Mouse (Mus musculus) CD4-positive, CD25-positive, alpha-beta regulatory T cell, adult 2 months (primary cell): ENCODE measurements at regions not wholly inside any gene's neighbourhood (a gene's known extent, or its start where the extent isn't known, plus 50 kb on each side); places are given as distances from the start of the nearest gene placed in this dataset.

ENCODE experiments used
- DNase-seq: peaks from one replicate; pipeline ENCODE4 v3.0.0-alpha.2; 2012; ENCODE audit warnings: low read depth, low spot score

- no peak for DNase-seq
Measured at GRCm38 (mm10) chr10:98424450-98424849, 489.8 kb upstream of the Atp2b1 start.

- no peak for DNase-seq
Measured at GRCm38 (mm10) chr10:98434974-98435373, 479.2 kb upstream of the Atp2b1 start.

GRCm38 (mm10) chr10:98461538-98461937 lies 452.7 kb upstream of the Atp2b1 start:
- no peak for DNase-seq

- DNase-seq = no peak
Measured at GRCm38 (mm10) chr10:98474581-98474980, 439.6 kb upstream of the Atp2b1 start.

GRCm38 (mm10) chr10:98485751-98486681 lies 428.2 kb upstream of the Atp2b1 start:
- DNase-seq = no peak

GRCm38 (mm10) chr10:98494354-98494753 lies 419.9 kb upstream of the Atp2b1 start:
- DNase-seq = peak; percentile 84

GRCm38 (mm10) chr10:98496254-98496653 lies 418.0 kb upstream of the Atp2b1 start:
- DNase-seq = no peak

- DNase-seq = no peak
Measured at GRCm38 (mm10) chr10:98500315-98500714, 413.9 kb upstream of the Atp2b1 start.

GRCm38 (mm10) chr10:98501566-98501965 lies 412.6 kb upstream of the Atp2b1 start:
- DNase-seq = no peak

GRCm38 (mm10) chr10:98504524-98504923 lies 409.7 kb upstream of the Atp2b1 start:
- DNase-seq = no peak

GRCm38 (mm10) chr10:98508515-98509143 lies 405.6 kb upstream of the Atp2b1 start:
- no peak for DNase-seq

- no peak for DNase-seq
Measured at GRCm38 (mm10) chr10:98514836-98515235, 399.4 kb upstream of the Atp2b1 start.

GRCm38 (mm10) chr10:98517609-98518008 lies 396.6 kb upstream of the Atp2b1 start:
- DNase-seq = no peak

- no peak for DNase-seq
Measured at GRCm38 (mm10) chr10:98529565-98529964, 384.6 kb upstream of the Atp2b1 start.

- no peak for DNase-seq
Measured at GRCm38 (mm10) chr10:98531425-98531824, 382.8 kb upstream of the Atp2b1 start.

- DNase-seq = no peak
Measured at GRCm38 (mm10) chr10:98538706-98539105, 375.5 kb upstream of the Atp2b1 start.

GRCm38 (mm10) chr10:98541062-98541461 lies 373.1 kb upstream of the Atp2b1 start:
- no peak for DNase-seq

- no peak for DNase-seq
Measured at GRCm38 (mm10) chr10:98542072-98542471, 372.1 kb upstream of the Atp2b1 start.

- no peak for DNase-seq
Measured at GRCm38 (mm10) chr10:98543253-98543997, 370.8 kb upstream of the Atp2b1 start.

GRCm38 (mm10) chr10:98543998-98544349 lies 370.2 kb upstream of the Atp2b1 start:
- no peak for DNase-seq

- DNase-seq = no peak
Measured at GRCm38 (mm10) chr10:98554575-98554974, 359.6 kb upstream of the Atp2b1 start.

GRCm38 (mm10) chr10:98557470-98558060 lies 356.6 kb upstream of the Atp2b1 start:
- DNase-seq = no peak
